Mouse (Mus musculus): ENCODE data around the gene Hdac11. TPM values are rescaled to one million over a fixed set of nuclear protein-coding genes. Genes with fewer than 3 reads are reported as not detected.

Hdac11 gene
- polyA plus RNA-seq, 1 experiment = 8.3 TPM

- H3K36me3 ChIP-seq (ENCODE audit: control insufficient read depth, insufficient read depth, low read length) = no peaks in the 10 kb centered on the region
- TF ChIP-seq POLR2A (IDR thresholded peaks at IDR 0.05; ENCODE audit: low read depth, low read length) (no peak), CTCF (IDR thresholded peaks at IDR 0.05; ENCODE audit: extremely low read depth, insufficient read depth, insufficient read length, insufficient replicate concordance) (peak; percentile 76; the same call in 1 of the 2 replicates)
- WGBS = 61% methylated on average over 4 of the region's 4 CpGs
Measured at GRCm38 (mm10) chr6:91186161-91186931, 29.9 kb downstream of the Hdac11 start.

GRCm38 (mm10) chr6:91186934-91187333 is 30.5 kb downstream of the Hdac11 start:
- DNase-seq (ENCODE audit: low read depth in 1 of 2, low spot score in 2 of 2) = no peak
- 80% methylated on average over 6 of the region's 6 CpGs for WGBS
- Histone ChIP-seq H3K27me3 (ENCODE audit: control insufficient read depth, insufficient read depth, low read length) (no peaks in the 10 kb centered on the region), H3K4me1 (ENCODE audit: control insufficient read depth, insufficient read depth, insufficient read length) (no peaks in the 10 kb centered on the region), H3K36me3 (ENCODE audit: control insufficient read depth, insufficient read depth, low read length) (no peaks in the 10 kb centered on the region), H3K4me3 (ENCODE audit: extremely low read depth, insufficient read depth, insufficient read length) (no peak overlapping the region), H3K27ac (ENCODE audit: insufficient read depth, low read length) (no peak overlapping the region)
- TF ChIP-seq POLR2A (IDR thresholded peaks at IDR 0.05; ENCODE audit: low read depth, low read length) (no peak), CTCF (IDR thresholded peaks at IDR 0.05; ENCODE audit: extremely low read depth, insufficient read depth, insufficient read length, insufficient replicate concordance) (no peak)

More at GRCm38 (mm10) chr6:91186161-91186931, 29.9 kb downstream of the Hdac11 start:
- no peaks in the 10 kb centered on the region for H3K4me1 ChIP-seq (ENCODE audit: control insufficient read depth, insufficient read depth, insufficient read length)
- no peak overlapping the region for H3K4me3 ChIP-seq (ENCODE audit: extremely low read depth, insufficient read depth, insufficient read length)
- no peaks in the 10 kb centered on the region for H3K27me3 ChIP-seq (ENCODE audit: control insufficient read depth, insufficient read depth, low read length)
- H3K27ac ChIP-seq (ENCODE audit: insufficient read depth, low read length) = no peak overlapping the region
- DNase-seq (ENCODE audit: low read depth in 1 of 2, low spot score in 2 of 2) = peak in 1 of 2 experiments; percentile 7

GRCm38 (mm10) chr6:91187871-91188270 is 31.4 kb downstream of the Hdac11 start:
- TF ChIP-seq POLR2A (IDR thresholded peaks at IDR 0.05; ENCODE audit: low read depth, low read length) (no peak), CTCF (IDR thresholded peaks at IDR 0.05; ENCODE audit: extremely low read depth, insufficient read depth, insufficient read length, insufficient replicate concordance) (no peak)
- Histone ChIP-seq H3K27me3 (ENCODE audit: control insufficient read depth, insufficient read depth, low read length) (no peaks in the 10 kb centered on the region), H3K27ac (ENCODE audit: insufficient read depth, low read length) (no peak overlapping the region), H3K4me3 (ENCODE audit: extremely low read depth, insufficient read depth, insufficient read length) (no peak overlapping the region), H3K4me1 (ENCODE audit: control insufficient read depth, insufficient read depth, insufficient read length) (no peaks in the 10 kb centered on the region), H3K36me3 (ENCODE audit: control insufficient read depth, insufficient read depth, low read length) (no peaks in the 10 kb centered on the region)
- DNase-seq (ENCODE audit: low read depth in 1 of 2, low spot score in 2 of 2) = no peak
- WGBS = 67% methylated on average over 3 of the region's 3 CpGs

GRCm38 (mm10) chr6:91189971-91190370 is 33.5 kb downstream of the Hdac11 start:
- 87% methylated on average over 6 of the region's 6 CpGs for WGBS
- Histone ChIP-seq H3K36me3 (ENCODE audit: control insufficient read depth, insufficient read depth, low read length) (no peaks in the 10 kb centered on the region), H3K27me3 (ENCODE audit: control insufficient read depth, insufficient read depth, low read length) (no peaks in the 10 kb centered on the region), H3K4me3 (ENCODE audit: extremely low read depth, insufficient read depth, insufficient read length) (no peak overlapping the region), H3K27ac (ENCODE audit: insufficient read depth, low read length) (no peak overlapping the region), H3K4me1 (ENCODE audit: control insufficient read depth, insufficient read depth, insufficient read length) (no peaks in the 10 kb centered on the region)
- TF ChIP-seq CTCF (IDR thresholded peaks at IDR 0.05; ENCODE audit: extremely low read depth, insufficient read depth, insufficient read length, insufficient replicate concordance) (no peak), POLR2A (IDR thresholded peaks at IDR 0.05; ENCODE audit: low read depth, low read length) (no peak)
- DNase-seq (ENCODE audit: low read depth in 1 of 2, low spot score in 2 of 2) = no peak

GRCm38 (mm10) chr6:91191465-91191864 is 35.0 kb downstream of the Hdac11 start:
- H3K4me1 ChIP-seq (ENCODE audit: control insufficient read depth, insufficient read depth, insufficient read length) = no peaks in the 10 kb centered on the region
- H3K36me3 ChIP-seq (ENCODE audit: control insufficient read depth, insufficient read depth, low read length) = no peaks in the 10 kb centered on the region
- no peak for DNase-seq (ENCODE audit: low read depth in 1 of 2, low spot score in 2 of 2)
- no peak overlapping the region for H3K27ac ChIP-seq (ENCODE audit: insufficient read depth, low read length)
- H3K4me3 ChIP-seq (ENCODE audit: extremely low read depth, insufficient read depth, insufficient read length) = no peak overlapping the region
- TF ChIP-seq POLR2A (IDR thresholded peaks at IDR 0.05; ENCODE audit: low read depth, low read length) = no peak
- TF ChIP-seq CTCF (IDR thresholded peaks at IDR 0.05; ENCODE audit: extremely low read depth, insufficient read depth, insufficient read length, insufficient replicate concordance) = no peak
- no peaks in the 10 kb centered on the region for H3K27me3 ChIP-seq (ENCODE audit: control insufficient read depth, insufficient read depth, low read length)
- WGBS = 73% methylated on average over 2 of the region's 2 CpGs

- no peak for TF ChIP-seq CTCF (IDR thresholded peaks at IDR 0.05; ENCODE audit: extremely low read depth, insufficient read depth, insufficient read length, insufficient replicate concordance)
- no peak for TF ChIP-seq POLR2A (IDR thresholded peaks at IDR 0.05; ENCODE audit: low read depth, low read length)
- no peak overlapping the region for H3K27ac ChIP-seq (ENCODE audit: insufficient read depth, low read length)
- no peaks in the 10 kb centered on the region for H3K27me3 ChIP-seq (ENCODE audit: control insufficient read depth, insufficient read depth, low read length)
- no peak overlapping the region for H3K4me3 ChIP-seq (ENCODE audit: extremely low read depth, insufficient read depth, insufficient read length)
- no peak for DNase-seq (ENCODE audit: low read depth in 1 of 2, low spot score in 2 of 2)
- 72% methylated on average over 3 of the region's 3 CpGs for WGBS
- no peaks in the 10 kb centered on the region for H3K4me1 ChIP-seq (ENCODE audit: control insufficient read depth, insufficient read depth, insufficient read length)
- no peaks in the 10 kb centered on the region for H3K36me3 ChIP-seq (ENCODE audit: control insufficient read depth, insufficient read depth, low read length)
Measured at GRCm38 (mm10) chr6:91192421-91192820, 36.0 kb downstream of the Hdac11 start.
